In the genomic region with DNA sequence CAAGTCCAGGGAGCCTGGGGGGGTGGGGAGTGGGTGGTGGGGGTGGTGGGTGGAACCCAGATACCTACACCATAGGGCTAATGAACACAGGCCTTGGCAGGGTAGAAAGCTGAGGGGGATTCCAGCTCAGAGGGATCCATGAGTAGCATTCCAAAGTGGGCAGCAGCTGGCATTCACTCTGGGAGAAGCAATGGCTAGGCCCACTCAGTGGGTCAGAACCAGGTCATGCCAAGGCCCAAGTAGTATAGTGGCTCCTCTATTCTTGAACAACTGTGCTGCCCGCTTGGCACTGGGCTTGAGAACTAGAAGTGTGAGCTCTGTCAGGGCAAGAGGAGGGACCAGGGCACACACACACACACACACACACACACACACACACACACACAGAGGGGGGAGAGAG, we compare ENCODE assay signal across 12 mouse cellular contexts. TPM values are rescaled to one million over a fixed set of nuclear protein-coding genes. Genes with fewer than 3 reads are reported as not detected.
DNase-seq lines count a peak whose midpoint lies in the region; ATAC-seq and TF ChIP-seq lines count a peak whose summit lies in the region.
"Had no signal": no experiment of that assay in that cellular context is flagged by ENCODE, and none has a peak within 500 bp of the region (broad histone marks: within the 10 kb centered on the region; RNA-seq: fewer than 3 reads in every experiment).

No protein-coding gene starts in this region.

- no peak overlapping the region for H3K9ac ChIP-seq in lung, embryonic 15.5 days
- no peak overlapping the region for H3K9ac ChIP-seq in forebrain, embryonic 12.5 days
- H3K9ac ChIP-seq in hindbrain, embryonic 14.5 days = no peak overlapping the region
- no peak overlapping the region for H3K9ac ChIP-seq in neural tube, embryonic 14.5 days (replicated peaks; ENCODE audit: low read depth, low read length)
- no peak overlapping the region for H3K9ac ChIP-seq in heart, adult 2 months (ENCODE audit: low read depth, low read length)

- intact Hi-C loops in heart, postnatal 14 days (cut with DNase I) = loop anchor here (10.0 kb wide), 1 partner anchor 94 kb away; a partner anchor contains a TSS
- intact Hi-C loops in heart, adult 2 months (cut with DNase I) = loop anchor here (2.0 to 5.0 kb wide), 2 partner anchors 61 to 188 kb away; no protein-coding TSS in a partner anchor

- H3K4me3 ChIP-seq in lung, embryonic 15.5 days = no peak overlapping the region
- H3K4me3 ChIP-seq in forebrain, embryonic 12.5 days (replicated peaks) = no peak overlapping the region
- H3K4me3 ChIP-seq in hindbrain, embryonic 14.5 days (replicated peaks; ENCODE audit: low read length) = no peak overlapping the region
- no peak overlapping the region for H3K4me3 ChIP-seq in neural tube, embryonic 14.5 days (ENCODE audit: low read depth, low read length)
- H3K4me3 ChIP-seq in heart, adult 2 months = no peak overlapping the region

- H3K27me3 ChIP-seq in lung, embryonic 15.5 days = no peaks in the 10 kb centered on the region
- H3K27me3 ChIP-seq in forebrain, embryonic 12.5 days = no peaks in the 10 kb centered on the region
- H3K27me3 ChIP-seq in hindbrain, embryonic 14.5 days (ENCODE audit: control insufficient read depth, insufficient read depth, low read length) = no peaks in the 10 kb centered on the region
- H3K27me3 ChIP-seq in neural tube, embryonic 14.5 days (ENCODE audit: control insufficient read depth, insufficient read depth, low read length) = no peaks in the 10 kb centered on the region
- H3K27me3 ChIP-seq in heart, adult 2 months (ENCODE audit: control insufficient read depth, insufficient read depth, low read length) = no peaks in the 10 kb centered on the region

- H3K27ac ChIP-seq in lung, embryonic 15.5 days = peak overlapping the region; percentile 80
- peak overlapping the region; percentile 66 for H3K27ac ChIP-seq in forebrain, embryonic 12.5 days
- H3K27ac ChIP-seq in hindbrain, embryonic 14.5 days = peak overlapping the region; percentile 3; the same call in 1 of the 2 replicates
- peak overlapping the region; percentile 40 for H3K27ac ChIP-seq in neural tube, embryonic 14.5 days (ENCODE audit: low read depth, low read length)
- no peak overlapping the region for H3K27ac ChIP-seq in heart, adult 2 months

- 83% methylated on average over 1 of the region's 1 CpGs for WGBS in lung, embryonic 15.5 days
- WGBS in forebrain, embryonic 12.5 days = 100% methylated on average over 1 of the region's 1 CpGs
- no CpG with 5 or more reads among the region's 1 CpGs for WGBS in hindbrain, embryonic 14.5 days
- WGBS in neural tube, embryonic 14.5 days = 73% methylated on average over 1 of the region's 1 CpGs
- WGBS in heart, adult 2 months = 100% methylated on average over 1 of the region's 1 CpGs

- no peaks in the 10 kb centered on the region for H3K36me3 ChIP-seq in lung, embryonic 15.5 days
- H3K36me3 ChIP-seq in forebrain, embryonic 12.5 days (replicated peaks) = no peaks in the 10 kb centered on the region
- no peaks in the 10 kb centered on the region for H3K36me3 ChIP-seq in hindbrain, embryonic 14.5 days (replicated peaks; ENCODE audit: control insufficient read depth, insufficient read depth)
- no peaks in the 10 kb centered on the region for H3K36me3 ChIP-seq in neural tube, embryonic 14.5 days (ENCODE audit: control insufficient read depth, insufficient read depth, low read length)
- no peaks in the 10 kb centered on the region for H3K36me3 ChIP-seq in heart, adult 2 months (ENCODE audit: control insufficient read depth, insufficient read depth, low read length)

- no peak for TF ChIP-seq CTCF in heart, adult 2 months (IDR thresholded peaks at IDR 0.05)

- TF ChIP-seq EP300 in heart, adult 2 months (IDR thresholded peaks at IDR 0.05; ENCODE audit: insufficient read depth, low read depth, low read length) = no peak

- no peak for TF ChIP-seq POLR2A in heart, adult 2 months (IDR thresholded peaks at IDR 0.05; ENCODE audit: insufficient read depth, low read depth, low read length)

- H3K4me2 ChIP-seq in lung, embryonic 15.5 days = no peak overlapping the region
- no peak overlapping the region for H3K4me2 ChIP-seq in forebrain, embryonic 12.5 days
- no peak overlapping the region for H3K4me2 ChIP-seq in hindbrain, embryonic 14.5 days (replicated peaks)
- no peak overlapping the region for H3K4me2 ChIP-seq in neural tube, embryonic 14.5 days (ENCODE audit: low read depth, low read length)

- ATAC-seq in lung, embryonic 15.5 days (ENCODE audit: borderline replicate concordance, extremely low read depth, low FRiP score, low TSS enrichment) = no peak
- no peak for ATAC-seq in forebrain, embryonic 12.5 days (ENCODE audit: low FRiP score)
- no peak for ATAC-seq in hindbrain, embryonic 14.5 days (ENCODE audit: low FRiP score)
- ATAC-seq in neural tube, embryonic 14.5 days (ENCODE audit: low read depth) = no peak

- peaks cover 42% of the 10 kb centered on the region for H3K4me1 ChIP-seq in lung, embryonic 15.5 days
- H3K4me1 ChIP-seq in forebrain, embryonic 12.5 days = peaks cover 52% of the 10 kb centered on the region
- peaks cover 32% of the 10 kb centered on the region; the same call in 1 of the 2 replicates for H3K4me1 ChIP-seq in hindbrain, embryonic 14.5 days (replicated peaks; ENCODE audit: control insufficient read depth, insufficient read depth, low read length)
- peaks cover 13% of the 10 kb centered on the region for H3K4me1 ChIP-seq in neural tube, embryonic 14.5 days (ENCODE audit: control insufficient read depth, insufficient read depth, low read length)
- H3K4me1 ChIP-seq in heart, adult 2 months (ENCODE audit: control insufficient read depth, insufficient read depth, low read length) = peaks cover 7% of the 10 kb centered on the region

- no peak for DNase-seq in lung, adult 18-20 months
- DNase-seq in hindbrain, embryonic 14.5 days (ENCODE audit: low spot score) = no peak
- no peak for DNase-seq in heart, postnatal 14 days
- no peak for DNase-seq in heart, adult 2 months
- DNase-seq: adrenal gland, adult 2 months had no signal

- H3K9me3 ChIP-seq in lung, embryonic 15.5 days = no peaks in the 10 kb centered on the region
- no peaks in the 10 kb centered on the region for H3K9me3 ChIP-seq in forebrain, embryonic 12.5 days
- H3K9me3 ChIP-seq in hindbrain, embryonic 14.5 days (ENCODE audit: control insufficient read depth, low read length) = no peaks in the 10 kb centered on the region
- no peaks in the 10 kb centered on the region for H3K9me3 ChIP-seq in neural tube, embryonic 14.5 days (ENCODE audit: control insufficient read depth, low read length)

- no peaks in the 10 kb centered on the region for H3K79me2 ChIP-seq in heart, adult 2 months (replicated peaks; ENCODE audit: control insufficient read depth, insufficient read depth, low read length)

RNA-seq across cellular contexts. Expression of a gene that starts 10.5 kb away (rescaled TPM):
- 5.7 and 6.2 TPM in 2 replicates for polyA plus RNA-seq in lung, embryonic 15.5 days (2015; fragmentation: Nextera tagmentation; extraction: Ambion mirVana)
- 9.5 and 10.8 TPM in 2 replicates for polyA plus RNA-seq in forebrain, embryonic 12.5 days (2016; fragmentation: Nextera tagmentation; extraction: Ambion mirVana)
- 27.9 and 29.5 TPM in 2 replicates for polyA plus RNA-seq in hindbrain, embryonic 14.5 days (2014; fragmentation: Nextera tagmentation; extraction: Ambion mirVana)
- polyA plus RNA-seq in neural tube, embryonic 14.5 days (2014; fragmentation: Nextera tagmentation; extraction: Ambion mirVana) = 23.6 and 27.9 TPM in 2 replicates
- total RNA-seq in heart, postnatal 14 days (2021) = 100 to 1,000 TPM; 448 to 458 TPM
- total RNA-seq in heart, adult 2 months (2021) = 100 to 1,000 TPM; 462 to 588 TPM
- polyA plus RNA-seq in heart, adult 2 months (2012; rRNA removed) = 319 and 349 TPM in 2 replicates
- total RNA-seq: MEL; monocyte, adult 5-6 weeks had no signal

RNA-seq across cellular contexts. Expression of a gene that starts 20.7 kb away (rescaled TPM):
- polyA plus RNA-seq in lung, embryonic 15.5 days (2015; fragmentation: Nextera tagmentation; extraction: Ambion mirVana) = 0.04 TPM in 1 of 2 replicates, not detected in the other
- polyA plus RNA-seq in forebrain, embryonic 12.5 days (2016; fragmentation: Nextera tagmentation; extraction: Ambion mirVana) = 2.5 and 2.8 TPM in 2 replicates
- polyA plus RNA-seq in hindbrain, embryonic 14.5 days (2014; fragmentation: Nextera tagmentation; extraction: Ambion mirVana) = 1.7 and 2.1 TPM in 2 replicates
- polyA plus RNA-seq in neural tube, embryonic 14.5 days (2014; fragmentation: Nextera tagmentation; extraction: Ambion mirVana) = 1.3 and 2.7 TPM in 2 replicates
- not detected for total RNA-seq in heart, postnatal 14 days (2021)
- not detected for total RNA-seq in heart, adult 2 months (2021)
- 0.04 and 0.06 TPM in 2 replicates for polyA plus RNA-seq in heart, adult 2 months (2012; rRNA removed)
- total RNA-seq: MEL; monocyte, adult 5-6 weeks had no signal
- polyA plus RNA-seq: small intestine, adult 2 months had no signal

RNA-seq across cellular contexts. Expression of a gene that starts 32.6 kb away (rescaled TPM):
- polyA plus RNA-seq in lung, embryonic 15.5 days (2015; fragmentation: Nextera tagmentation; extraction: Ambion mirVana) = 0.15 and 0.21 TPM in 2 replicates
- polyA plus RNA-seq in forebrain, embryonic 12.5 days (2016; fragmentation: Nextera tagmentation; extraction: Ambion mirVana) = 0.93 and 1.2 TPM in 2 replicates
- 2.8 and 3.5 TPM in 2 replicates for polyA plus RNA-seq in hindbrain, embryonic 14.5 days (2014; fragmentation: Nextera tagmentation; extraction: Ambion mirVana)
- 2.3 and 2.6 TPM in 2 replicates for polyA plus RNA-seq in neural tube, embryonic 14.5 days (2014; fragmentation: Nextera tagmentation; extraction: Ambion mirVana)
- under 1 TPM; 0.10 to 0.22 TPM for total RNA-seq in heart, postnatal 14 days (2021)
- under 1 TPM; 0.07 to 0.08 TPM for total RNA-seq in heart, adult 2 months (2021)
- 0.26 and 0.27 TPM in 2 replicates for polyA plus RNA-seq in heart, adult 2 months (2012; rRNA removed)
- total RNA-seq: monocyte, adult 5-6 weeks had no signal

RNA-seq across cellular contexts. Expression of a gene that starts 47.0 kb away (rescaled TPM):
- polyA plus RNA-seq in lung, embryonic 15.5 days (2015; fragmentation: Nextera tagmentation; extraction: Ambion mirVana) = 46.2 and 49.4 TPM in 2 replicates
- 122 and 127 TPM in 2 replicates for polyA plus RNA-seq in forebrain, embryonic 12.5 days (2016; fragmentation: Nextera tagmentation; extraction: Ambion mirVana)
- 64.7 and 69.0 TPM in 2 replicates for polyA plus RNA-seq in hindbrain, embryonic 14.5 days (2014; fragmentation: Nextera tagmentation; extraction: Ambion mirVana)
- 66.2 and 72.2 TPM in 2 replicates for polyA plus RNA-seq in neural tube, embryonic 14.5 days (2014; fragmentation: Nextera tagmentation; extraction: Ambion mirVana)
- 10 to 100 TPM; 13.8 to 16.3 TPM for total RNA-seq in heart, postnatal 14 days (2021)
- 10 to 100 TPM; 10.9 to 13.5 TPM for total RNA-seq in heart, adult 2 months (2021)
- polyA plus RNA-seq in heart, adult 2 months (2012; rRNA removed) = 25.9 and 39.9 TPM in 2 replicates

RNA-seq across cellular contexts. Expression of a gene that starts 50.2 kb away (rescaled TPM):
- not detected in 2 replicates for polyA plus RNA-seq in lung, embryonic 15.5 days (2015; fragmentation: Nextera tagmentation; extraction: Ambion mirVana)
- polyA plus RNA-seq in forebrain, embryonic 12.5 days (2016; fragmentation: Nextera tagmentation; extraction: Ambion mirVana) = 0.05 and 0.06 TPM in 2 replicates
- polyA plus RNA-seq in hindbrain, embryonic 14.5 days (2014; fragmentation: Nextera tagmentation; extraction: Ambion mirVana) = 0.15 TPM in 1 of 2 replicates, not detected in the other
- polyA plus RNA-seq in neural tube, embryonic 14.5 days (2014; fragmentation: Nextera tagmentation; extraction: Ambion mirVana) = not detected in 2 replicates
- total RNA-seq in heart, postnatal 14 days (2021) = not detected
- not detected for total RNA-seq in heart, adult 2 months (2021)
- polyA plus RNA-seq in heart, adult 2 months (2012; rRNA removed) = 0.10 and 0.35 TPM in 2 replicates
- total RNA-seq: left cerebral cortex, adult 18-20 months; MEL; monocyte, adult 5-6 weeks had no signal
- polyA plus RNA-seq: small intestine, adult 2 months had no signal

Comparison
In these comparisons a context has a peak if more than half of its experiments do, and no peak if none do; other contexts are left out.
1. RNA of a gene that starts 10.5 kb away (polyA plus RNA-seq): 319 to 349 TPM in heart, adult 2 months; 27.9 to 29.5 TPM in hindbrain, embryonic 14.5 days, 23.6 to 27.9 TPM in neural tube, embryonic 14.5 days, 9.5 to 10.8 TPM in forebrain, embryonic 12.5 days and 5.7 to 6.2 TPM in lung, embryonic 15.5 days; every median in the first group is over 10 times any median in the second.